Mouse (Mus musculus): ENCODE measurements at regions not wholly inside any gene's neighbourhood (a gene's known extent, or its start where the extent isn't known, plus 50 kb on each side); places are given as distances from the start of the nearest gene placed in this dataset.

GRCm38 (mm10) chr7:133521936-133522335, 80.0 kb downstream of the Tex36 start:
- no peak for DNase-seq (ENCODE audit: low read depth, low spot score)

DNA sequence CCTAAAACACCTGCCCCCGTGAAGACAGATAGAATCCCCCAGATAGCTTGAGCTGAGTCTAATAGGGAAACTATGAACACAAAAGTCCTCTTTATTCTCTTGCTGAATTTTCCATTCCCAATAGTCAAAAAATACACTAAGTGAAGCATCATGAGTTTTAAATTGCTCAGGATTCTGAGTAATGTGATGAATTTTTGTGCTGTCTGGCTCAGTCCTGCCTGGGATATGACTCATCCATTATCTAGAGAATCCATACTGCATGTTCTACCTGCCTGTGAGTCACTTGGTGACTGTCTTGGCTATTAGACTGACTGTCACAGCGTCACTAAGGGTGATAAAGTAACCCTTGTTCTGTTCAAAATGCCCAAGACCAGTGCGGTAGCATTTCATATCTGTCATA, 83.0 kb downstream of the Tex36 start:
- peak; percentile 46 for DNase-seq (ENCODE audit: low read depth, low spot score)

- no peak for DNase-seq (ENCODE audit: low read depth, low spot score)
Measured at GRCm38 (mm10) chr7:133517576-133517975, 84.4 kb downstream of the Tex36 start.

GRCm38 (mm10) chr7:133510926-133511325, 91.0 kb downstream of the Tex36 start:
- peak; percentile 37 for DNase-seq (ENCODE audit: low read depth, low spot score)

DNA sequence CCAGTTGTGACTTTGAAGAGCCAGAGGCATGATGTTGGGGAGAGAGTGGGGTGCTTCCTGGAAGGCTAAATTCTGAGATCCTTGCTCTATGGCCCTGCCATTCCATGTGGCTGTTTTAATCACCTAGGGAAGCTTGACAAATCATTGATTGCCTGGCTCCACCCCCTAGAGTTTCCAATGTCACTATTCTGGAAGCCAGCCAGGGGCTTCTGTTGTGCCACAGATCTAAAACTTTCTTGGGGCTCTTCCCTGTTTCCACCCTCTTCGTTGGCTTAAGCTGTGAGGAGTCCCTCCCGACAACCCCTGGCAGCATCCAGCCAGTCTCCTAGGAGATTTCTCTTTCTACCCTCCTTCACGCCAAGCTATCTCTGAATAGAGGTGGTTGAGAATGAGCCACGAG, 92.5 kb downstream of the Tex36 start:
- DNase-seq (ENCODE audit: low read depth, low spot score) = no peak

DNA sequence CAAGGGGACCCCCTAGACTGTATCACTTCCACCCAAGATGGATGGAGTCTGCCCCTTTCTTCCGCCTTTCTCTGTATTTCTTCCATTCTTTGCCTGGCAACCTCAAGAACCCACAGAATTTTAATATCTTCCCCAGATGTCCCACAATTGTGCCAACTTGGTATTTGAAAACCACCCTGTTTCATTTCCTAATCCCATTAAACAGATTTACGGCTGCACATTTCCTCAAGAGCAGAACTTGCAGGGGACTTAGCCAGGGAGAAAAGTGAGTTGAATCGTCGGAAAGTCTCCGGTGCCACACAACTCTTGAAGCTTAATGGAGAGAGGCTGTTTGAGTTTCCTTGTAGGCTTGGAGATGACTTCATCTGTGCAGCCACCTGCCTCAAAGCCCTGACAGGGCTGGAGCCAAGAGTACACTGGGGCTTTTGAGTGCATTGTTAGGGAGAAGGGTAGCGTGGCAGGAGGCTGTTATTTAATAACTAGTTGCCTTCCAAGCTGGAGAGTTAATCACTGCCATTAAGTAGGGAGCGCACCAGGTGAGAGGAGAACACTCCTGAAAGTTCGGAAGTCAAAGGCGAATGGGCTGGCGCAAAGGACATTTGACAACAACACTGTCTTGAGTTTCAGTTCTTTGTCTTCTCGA, 93.5 kb downstream of the Tex36 start:
- DNase-seq (ENCODE audit: low read depth, low spot score) = no peak

GRCm38 (mm10) chr7:133505628-133506027, 96.3 kb downstream of the Tex36 start:
- DNase-seq (ENCODE audit: low read depth, low spot score) = no peak

DNA sequence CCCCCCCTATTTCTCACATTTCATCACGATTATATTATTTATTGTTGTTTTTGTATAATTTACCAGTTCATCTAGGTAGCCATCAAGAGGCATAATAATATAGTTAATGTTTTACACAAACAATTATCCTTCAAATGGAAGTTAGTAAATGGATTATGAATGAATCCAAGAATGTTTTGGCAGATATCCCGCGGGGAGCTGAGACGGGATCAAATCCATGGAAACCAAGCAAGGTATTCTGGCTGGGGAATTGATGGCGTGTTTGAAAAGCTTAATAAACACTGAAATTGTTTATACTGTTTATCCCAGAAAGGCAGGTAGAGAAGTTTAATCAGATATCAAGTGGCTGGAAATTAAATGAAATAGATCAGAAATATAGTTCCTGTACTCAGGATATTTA, 98.0 kb downstream of the Tex36 start:
- no peak for DNase-seq (ENCODE audit: low read depth, low spot score)

DNA sequence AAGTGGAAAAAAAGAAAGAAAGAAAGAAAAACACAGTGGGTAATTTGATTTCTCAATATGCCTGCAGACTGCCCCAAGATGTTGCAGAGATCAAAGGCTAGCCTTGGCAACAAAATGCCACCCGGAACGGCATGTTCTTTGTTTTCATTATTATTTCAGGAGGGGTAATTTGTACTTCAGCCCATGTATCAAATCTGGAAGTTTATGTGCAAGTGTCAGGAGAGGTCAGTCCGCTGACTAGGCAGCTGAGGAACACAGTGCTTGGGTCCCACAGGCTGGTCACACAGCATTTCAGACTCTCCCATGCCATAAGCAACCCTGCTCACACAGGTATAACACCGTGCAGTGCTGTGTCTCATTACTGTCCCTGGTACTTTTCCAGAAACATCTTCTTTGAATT, 99.2 kb downstream of the Tex36 start:
- no peak for DNase-seq (ENCODE audit: low read depth, low spot score)

DNA sequence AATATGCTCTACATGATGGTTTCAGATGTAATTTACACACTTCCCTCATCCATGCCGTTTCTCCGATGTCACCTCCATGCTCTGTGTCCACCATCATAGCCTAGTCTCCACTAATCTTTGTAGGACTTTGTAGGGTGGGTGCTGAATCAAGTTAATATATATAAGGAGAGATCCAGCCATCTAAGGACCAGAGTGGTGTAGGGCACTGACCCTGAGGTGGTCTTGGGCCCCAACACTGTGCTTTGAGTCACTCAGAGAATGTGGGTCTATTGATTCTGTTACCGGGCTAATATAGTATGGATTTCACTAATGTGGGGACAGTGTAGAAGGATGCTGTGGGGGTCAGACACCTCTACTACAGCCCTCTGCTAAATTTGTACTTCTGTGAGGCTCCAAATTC, 104.4 kb downstream of the Tex36 start:
- no peak for DNase-seq (ENCODE audit: low read depth, low spot score)

GRCm38 (mm10) chr7:133494982-133495550, 106.9 kb downstream of the Tex36 start:
- DNase-seq (ENCODE audit: low read depth, low spot score) = peak; percentile 34

DNA sequence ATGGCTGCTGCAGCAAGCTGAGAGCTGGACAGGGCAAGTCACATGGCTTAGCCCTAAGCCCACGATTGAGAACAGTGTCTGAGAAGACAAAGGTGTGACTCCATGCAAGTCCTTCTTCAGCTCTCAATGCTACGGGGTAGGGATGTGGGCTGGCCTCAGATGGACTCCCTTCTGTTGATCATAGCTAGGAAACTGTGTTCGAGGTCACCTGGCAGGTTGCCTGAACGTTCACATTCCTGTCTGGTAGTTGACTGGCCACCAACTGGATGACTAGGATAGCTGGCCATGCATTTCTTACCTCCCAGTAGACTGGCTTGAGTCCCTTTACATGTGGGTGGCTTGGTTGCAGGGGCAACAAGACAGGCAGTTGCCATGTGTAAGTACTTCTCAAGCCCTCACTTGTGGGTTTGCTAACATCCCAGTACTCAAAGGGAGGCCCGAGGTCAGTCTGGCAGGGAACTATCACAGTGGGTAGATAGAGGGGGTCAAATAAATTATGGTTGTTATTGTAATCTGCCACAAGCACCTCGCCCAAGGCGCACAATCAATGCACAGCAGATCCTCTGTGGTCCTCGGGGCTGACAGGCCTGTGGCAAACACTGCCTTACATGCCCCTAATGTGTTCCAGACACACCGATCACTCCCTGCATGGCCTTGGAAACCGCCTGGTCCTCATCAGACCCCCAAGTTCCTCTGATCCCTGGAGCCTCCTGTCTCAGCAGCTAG, 107.5 kb downstream of the Tex36 start:
- peak; percentile 47 for DNase-seq (ENCODE audit: low read depth, low spot score)

- no peak for DNase-seq (ENCODE audit: low read depth, low spot score)
Measured at GRCm38 (mm10) chr7:133492626-133493025, 109.3 kb downstream of the Tex36 start.

GRCm38 (mm10) chr7:133487887-133488630, 113.9 kb downstream of the Tex36 start:
- DNase-seq (ENCODE audit: low read depth, low spot score) = no peak

GRCm38 (mm10) chr7:133484430-133484841, 117.5 kb downstream of the Tex36 start:
- no peak for DNase-seq (ENCODE audit: low read depth, low spot score)

DNA sequence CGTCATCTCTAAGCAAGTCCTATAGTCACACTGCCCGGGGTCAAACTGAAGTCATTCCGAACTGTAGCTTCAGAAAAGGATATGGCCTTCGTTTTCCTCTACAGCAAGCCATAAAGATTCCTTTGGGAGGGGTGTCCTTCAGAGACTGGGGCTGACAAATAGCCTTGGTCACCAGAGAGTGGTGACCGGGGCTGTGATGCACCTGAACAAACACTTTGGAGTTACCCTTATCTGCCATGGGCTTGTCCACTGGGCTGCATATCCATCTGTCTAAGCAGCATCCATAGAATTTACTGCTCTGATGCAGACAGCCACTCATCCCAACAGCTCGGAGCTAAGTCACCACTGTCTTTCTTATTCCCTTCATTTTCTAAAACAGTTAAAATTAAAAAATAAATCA, 120.4 kb downstream of the Tex36 start:
- no peak for DNase-seq (ENCODE audit: low read depth, low spot score)

DNA sequence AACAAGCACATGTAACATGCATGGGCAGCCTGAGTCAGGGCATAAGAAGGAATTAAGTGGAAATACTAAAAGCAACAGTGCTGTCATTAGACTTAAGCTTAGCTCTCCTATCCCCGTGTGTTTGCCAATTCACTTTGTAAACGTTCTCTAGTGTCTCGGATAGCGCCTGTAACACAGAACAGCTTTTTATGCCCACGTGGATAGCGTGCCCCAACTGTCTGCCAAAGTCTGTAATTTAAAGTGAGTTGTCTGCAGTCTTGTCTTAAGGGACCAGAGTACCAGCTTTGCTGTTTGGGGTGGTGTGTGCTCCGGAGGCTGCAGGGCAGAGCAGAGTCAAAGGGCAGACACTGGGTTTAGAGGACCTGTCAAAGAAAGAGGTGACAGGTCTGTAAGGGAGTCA, 122.3 kb downstream of the Tex36 start:
- no peak for DNase-seq (ENCODE audit: low read depth, low spot score)

DNA sequence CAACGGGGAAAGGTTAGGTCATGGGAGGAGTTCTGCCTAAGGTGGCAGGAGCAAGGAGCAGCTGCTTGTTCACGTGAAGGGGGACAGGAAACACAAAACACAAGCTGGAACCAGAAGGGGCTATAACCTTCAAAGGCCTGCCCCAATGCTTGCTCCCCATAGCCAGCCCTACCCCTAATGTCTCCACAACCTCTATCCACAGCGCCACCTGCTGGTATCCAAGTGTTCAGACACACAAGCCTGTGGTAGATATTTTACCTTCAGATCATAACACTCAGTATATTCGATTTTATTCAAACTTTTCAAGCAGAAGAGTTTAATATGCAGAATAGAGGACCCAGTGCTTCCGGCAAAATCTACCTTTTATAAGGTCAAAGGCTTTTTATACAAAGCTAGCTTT, 124.0 kb downstream of the Tex36 start:
- DNase-seq (ENCODE audit: low read depth, low spot score) = no peak

GRCm38 (mm10) chr7:133477221-133477620, 124.7 kb downstream of the Tex36 start:
- DNase-seq (ENCODE audit: low read depth, low spot score) = no peak

DNA sequence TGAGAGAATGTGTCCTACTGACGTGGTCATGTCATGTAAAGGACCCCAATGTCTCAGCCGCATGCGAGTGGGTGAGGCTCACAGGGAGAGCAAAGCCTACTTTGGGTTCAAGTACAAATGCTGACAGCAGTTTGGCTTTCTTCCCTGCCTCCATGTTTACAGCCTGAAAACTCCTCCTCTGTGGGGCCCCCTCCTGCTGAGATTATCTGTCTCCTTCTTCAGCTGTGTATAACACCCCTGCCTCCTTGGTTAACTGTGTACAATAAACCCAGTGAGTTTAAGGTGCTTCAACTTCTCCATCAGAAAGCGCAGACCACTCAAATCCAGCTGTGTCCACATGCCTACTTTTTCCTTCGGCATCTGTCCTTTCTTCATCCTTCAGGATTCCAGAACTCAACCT, 130.3 kb downstream of the Tex36 start:
- no peak for DNase-seq (ENCODE audit: low read depth, low spot score)

GRCm38 (mm10) chr7:133470620-133470958, 131.4 kb downstream of the Tex36 start:
- no peak for DNase-seq (ENCODE audit: low read depth, low spot score)

- DNase-seq (ENCODE audit: low read depth, low spot score) = no peak
Measured at GRCm38 (mm10) chr7:133469952-133470619, 131.9 kb downstream of the Tex36 start.

Measured in 3T3-L1 (cell line).